Mouse (Mus musculus): Measurements from ENCODE around the gene Rab15. TPM values are rescaled to one million over a fixed set of nuclear protein-coding genes. Genes with fewer than 3 reads are reported as not detected.
A peak's percentile ranks its signal among the peaks of the same experiment; 100 is the strongest.
"Not testable (repeated sequence)": the region's sequence is repeated elsewhere in the genome, so short reads cannot be mapped to it uniquely, and the experiment has no call there.

Rab15 gene
- polyA plus RNA-seq, 1 experiment = 0.06 TPM

DNA sequence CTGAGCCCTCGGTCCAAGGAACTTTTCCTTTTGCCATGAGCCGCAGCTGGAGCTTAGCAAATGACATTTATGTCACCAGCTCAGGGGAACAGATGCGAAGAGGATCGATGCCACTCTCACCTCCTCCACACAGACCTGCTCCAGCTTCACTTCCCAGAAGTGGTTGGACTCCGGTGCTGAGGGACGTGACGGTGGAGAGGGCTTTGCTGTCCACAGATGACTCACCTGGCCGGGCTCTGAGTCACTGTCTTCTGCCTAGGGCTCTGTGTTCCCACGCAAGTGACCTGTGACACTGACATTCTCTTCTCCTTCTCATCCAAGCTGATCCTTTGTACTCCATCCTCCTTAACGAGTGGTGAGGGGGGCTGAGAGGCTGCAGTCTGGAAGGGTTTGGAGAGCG is 40.9 kb upstream of the Rab15 start:
- Histone ChIP-seq H3K79me3 (ENCODE audit: low read depth) (no peaks in the 10 kb centered on the region), H3ac (ENCODE audit: control insufficient read depth, insufficient read length, low read depth) (no peak overlapping the region)
- peak; percentile 19 for TF ChIP-seq FOSL1 (IDR thresholded peaks at IDR 0.05; ENCODE audit: insufficient read depth, low read length, poor library complexity, severe bottlenecking)
- no peak for TF ChIP-seq MYOD1 (IDR thresholded peaks at IDR 0.05; ENCODE audit: control insufficient read depth, insufficient read length, low read depth)
- no peak for TF ChIP-seq MYOG (IDR thresholded peaks at IDR 0.05; ENCODE audit: control insufficient read depth, extremely low read depth, insufficient read length)

DNA sequence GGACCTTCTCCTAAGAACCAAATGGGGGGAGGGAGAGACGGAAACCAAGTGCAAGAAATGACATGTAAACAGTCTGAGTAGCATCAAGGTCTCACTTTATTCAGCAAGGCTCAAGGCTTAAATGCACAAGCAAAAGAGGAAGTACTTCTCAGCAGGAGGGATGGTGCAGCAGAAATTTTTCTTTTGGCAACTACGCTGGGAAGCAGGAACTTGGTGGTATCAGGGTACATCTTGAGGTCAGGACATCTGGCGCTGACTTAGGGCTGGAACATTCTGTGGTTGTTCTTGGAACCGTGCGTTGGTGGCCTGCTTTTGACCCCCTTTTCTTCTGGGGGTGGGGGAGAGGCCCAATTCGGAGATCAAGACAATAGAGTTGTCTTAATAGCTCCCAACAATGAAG is 36.1 kb upstream of the Rab15 start:
- not testable (repeated sequence) for H3K79me3 ChIP-seq (ENCODE audit: low read depth); H3K27me3 ChIP-seq (ENCODE audit: control insufficient read depth, insufficient read depth, insufficient read length); H3K36me3 ChIP-seq (ENCODE audit: control insufficient read depth, insufficient read depth); H3ac ChIP-seq (ENCODE audit: control insufficient read depth, insufficient read length, low read depth); H3K4me3 ChIP-seq (ENCODE audit: insufficient read depth, poor library complexity, severe bottlenecking); H3K79me2 ChIP-seq (ENCODE audit: control insufficient read depth, insufficient read depth)

More for the DNA sequence above, 40.9 kb upstream of the Rab15 start:
- no peaks in the 10 kb centered on the region for H3K79me2 ChIP-seq (ENCODE audit: control insufficient read depth, insufficient read depth)
- H3K27me3 ChIP-seq (ENCODE audit: control insufficient read depth, insufficient read depth, insufficient read length) = no peaks in the 10 kb centered on the region
- peaks cover 4% of the 10 kb centered on the region for H3K36me3 ChIP-seq (ENCODE audit: control insufficient read depth, insufficient read depth)
- no peak overlapping the region for H3K4me3 ChIP-seq (ENCODE audit: insufficient read depth, poor library complexity, severe bottlenecking)

GRCm38 (mm10) chr12:76857087-76857486 is 34.4 kb upstream of the Rab15 start:
- H3K79me3 ChIP-seq (ENCODE audit: low read depth) = no peaks in the 10 kb centered on the region
- TF ChIP-seq MAX (IDR thresholded peaks at IDR 0.05) = no peak
- no peak for TF ChIP-seq FOSL1 (IDR thresholded peaks at IDR 0.05; ENCODE audit: insufficient read depth, low read length, poor library complexity, severe bottlenecking)
- no peak for TF ChIP-seq CTCF (IDR thresholded peaks at IDR 0.05; ENCODE audit: control insufficient read depth, insufficient read depth, insufficient read length)
- TF ChIP-seq CEBPB (IDR thresholded peaks at IDR 0.05; ENCODE audit: low read depth) = no peak
- no peak for TF ChIP-seq MYOG (IDR thresholded peaks at IDR 0.05; ENCODE audit: control insufficient read depth, extremely low read depth, insufficient read length)
- TF ChIP-seq USF1 (IDR thresholded peaks at IDR 0.05; ENCODE audit: low read depth) = no peak
- TF ChIP-seq MYOD1 (IDR thresholded peaks at IDR 0.05; ENCODE audit: control insufficient read depth, insufficient read length, low read depth) = no peak
- H3K27me3 ChIP-seq (ENCODE audit: control insufficient read depth, insufficient read depth, insufficient read length) = no peaks in the 10 kb centered on the region
- no peaks in the 10 kb centered on the region for H3K36me3 ChIP-seq (ENCODE audit: control insufficient read depth, insufficient read depth)
- no peak overlapping the region for H3K4me3 ChIP-seq (ENCODE audit: insufficient read depth, poor library complexity, severe bottlenecking)
- no peak overlapping the region for H3ac ChIP-seq (ENCODE audit: control insufficient read depth, insufficient read length, low read depth)
- no peaks in the 10 kb centered on the region for H3K79me2 ChIP-seq (ENCODE audit: control insufficient read depth, insufficient read depth)

GRCm38 (mm10) chr12:76853378-76854142 is 30.9 kb upstream of the Rab15 start:
- Histone ChIP-seq H3K79me3 (ENCODE audit: low read depth) (no peaks in the 10 kb centered on the region), H3K27me3 (ENCODE audit: control insufficient read depth, insufficient read depth, insufficient read length) (no peaks in the 10 kb centered on the region), H3ac (ENCODE audit: control insufficient read depth, insufficient read length, low read depth) (no peak overlapping the region), H3K4me3 (ENCODE audit: insufficient read depth, poor library complexity, severe bottlenecking) (no peak overlapping the region), H3K36me3 (ENCODE audit: control insufficient read depth, insufficient read depth) (no peaks in the 10 kb centered on the region), H3K79me2 (ENCODE audit: control insufficient read depth, insufficient read depth) (peaks cover 8% of the 10 kb centered on the region)
- no peak for TF ChIP-seq CTCF (IDR thresholded peaks at IDR 0.05; ENCODE audit: control insufficient read depth, insufficient read depth, insufficient read length)
- TF ChIP-seq USF1 (IDR thresholded peaks at IDR 0.05; ENCODE audit: low read depth) = no peak
- TF ChIP-seq CEBPB (IDR thresholded peaks at IDR 0.05; ENCODE audit: low read depth) = no peak
- TF ChIP-seq MYOD1 (IDR thresholded peaks at IDR 0.05; ENCODE audit: control insufficient read depth, insufficient read length, low read depth) = no peak
- no peak for TF ChIP-seq MAX (IDR thresholded peaks at IDR 0.05)
- no peak for TF ChIP-seq FOSL1 (IDR thresholded peaks at IDR 0.05; ENCODE audit: insufficient read depth, low read length, poor library complexity, severe bottlenecking)
- TF ChIP-seq MYOG (IDR thresholded peaks at IDR 0.05; ENCODE audit: control insufficient read depth, extremely low read depth, insufficient read length) = no peak

- Histone ChIP-seq H3K4me3 (ENCODE audit: insufficient read depth, poor library complexity, severe bottlenecking) (no peak overlapping the region), H3K79me3 (ENCODE audit: low read depth) (peaks cover 1% of the 10 kb centered on the region), H3K27me3 (ENCODE audit: control insufficient read depth, insufficient read depth, insufficient read length) (no peaks in the 10 kb centered on the region), H3ac (ENCODE audit: control insufficient read depth, insufficient read length, low read depth) (no peak overlapping the region), H3K79me2 (ENCODE audit: control insufficient read depth, insufficient read depth) (peaks cover 8% of the 10 kb centered on the region), H3K36me3 (ENCODE audit: control insufficient read depth, insufficient read depth) (no peaks in the 10 kb centered on the region)
- no peak for TF ChIP-seq CTCF (IDR thresholded peaks at IDR 0.05; ENCODE audit: control insufficient read depth, insufficient read depth, insufficient read length)
- TF ChIP-seq MYOG (IDR thresholded peaks at IDR 0.05; ENCODE audit: control insufficient read depth, extremely low read depth, insufficient read length) = no peak
Observed at GRCm38 (mm10) chr12:76852419-76852818, 29.7 kb upstream of the Rab15 start.

GRCm38 (mm10) chr12:76844346-76845061 is 21.8 kb upstream of the Rab15 start:
- Histone ChIP-seq H3K27me3 (ENCODE audit: control insufficient read depth, insufficient read depth, insufficient read length) (no peaks in the 10 kb centered on the region), H3K36me3 (ENCODE audit: control insufficient read depth, insufficient read depth) (no peaks in the 10 kb centered on the region), H3K79me3 (ENCODE audit: low read depth) (peaks cover 5% of the 10 kb centered on the region), H3K79me2 (ENCODE audit: control insufficient read depth, insufficient read depth) (peaks cover 6% of the 10 kb centered on the region), H3ac (ENCODE audit: control insufficient read depth, insufficient read length, low read depth) (no peak overlapping the region), H3K4me3 (ENCODE audit: insufficient read depth, poor library complexity, severe bottlenecking) (no peak overlapping the region)
- no peak for TF ChIP-seq MYOG (IDR thresholded peaks at IDR 0.05; ENCODE audit: control insufficient read depth, extremely low read depth, insufficient read length)
- no peak for TF ChIP-seq CEBPB (IDR thresholded peaks at IDR 0.05; ENCODE audit: low read depth)
- no peak for TF ChIP-seq MAX (IDR thresholded peaks at IDR 0.05)
- no peak for TF ChIP-seq FOSL1 (IDR thresholded peaks at IDR 0.05; ENCODE audit: insufficient read depth, low read length, poor library complexity, severe bottlenecking)
- TF ChIP-seq MYOD1 (IDR thresholded peaks at IDR 0.05; ENCODE audit: control insufficient read depth, insufficient read length, low read depth) = no peak
- TF ChIP-seq CTCF (IDR thresholded peaks at IDR 0.05; ENCODE audit: control insufficient read depth, insufficient read depth, insufficient read length) = no peak
- no peak for TF ChIP-seq USF1 (IDR thresholded peaks at IDR 0.05; ENCODE audit: low read depth)
